Mouse (Mus musculus): ENCODE measurements around the gene Cd82. TPM values are rescaled to one million over a fixed set of nuclear protein-coding genes. Genes with fewer than 3 reads are reported as not detected.

Cd82 gene
- total RNA-seq, 1 experiment from 2014 or later: 156 TPM

- no peak for ATAC-seq (ENCODE audit: extremely low read depth, insufficient number of reproducible peaks, low FRiP score, poor library complexity, severe bottlenecking)
These were observed 79.1 kb downstream of the Cd82 start for GRCm38 (mm10) chr2:93383831-93384230.

GRCm38 (mm10) chr2:93380680-93381089 is 82.3 kb downstream of the Cd82 start:
- ATAC-seq (ENCODE audit: extremely low read depth, insufficient number of reproducible peaks, low FRiP score, poor library complexity, severe bottlenecking): no peak

GRCm38 (mm10) chr2:93377797-93378196 is 85.1 kb downstream of the Cd82 start:
- ATAC-seq (ENCODE audit: extremely low read depth, insufficient number of reproducible peaks, low FRiP score, poor library complexity, severe bottlenecking): no peak

GRCm38 (mm10) chr2:93377157-93377556 is 85.8 kb downstream of the Cd82 start:
- no peak for ATAC-seq (ENCODE audit: extremely low read depth, insufficient number of reproducible peaks, low FRiP score, poor library complexity, severe bottlenecking)

- ATAC-seq (ENCODE audit: extremely low read depth, insufficient number of reproducible peaks, low FRiP score, poor library complexity, severe bottlenecking): no peak
These were observed 90.1 kb downstream of the Cd82 start for GRCm38 (mm10) chr2:93372872-93373271.

GRCm38 (mm10) chr2:93372097-93372571 is 90.8 kb downstream of the Cd82 start:
- ATAC-seq (ENCODE audit: extremely low read depth, insufficient number of reproducible peaks, low FRiP score, poor library complexity, severe bottlenecking): no peak

Other genes starting within 250 kb of the Cd82 start
- gene Tspan18, start 128.6 kb downstream of the Cd82 start, total RNA-seq (2017): 0.12 and 0.23 TPM in 2 replicates
- not detected in 2 replicates for gene Gm10803, start 97.4 kb upstream of the Cd82 start, total RNA-seq (2017)
- not detected in 2 replicates for gene Alx4, start 179.2 kb upstream of the Cd82 start, total RNA-seq (2017)